In the genomic region with DNA sequence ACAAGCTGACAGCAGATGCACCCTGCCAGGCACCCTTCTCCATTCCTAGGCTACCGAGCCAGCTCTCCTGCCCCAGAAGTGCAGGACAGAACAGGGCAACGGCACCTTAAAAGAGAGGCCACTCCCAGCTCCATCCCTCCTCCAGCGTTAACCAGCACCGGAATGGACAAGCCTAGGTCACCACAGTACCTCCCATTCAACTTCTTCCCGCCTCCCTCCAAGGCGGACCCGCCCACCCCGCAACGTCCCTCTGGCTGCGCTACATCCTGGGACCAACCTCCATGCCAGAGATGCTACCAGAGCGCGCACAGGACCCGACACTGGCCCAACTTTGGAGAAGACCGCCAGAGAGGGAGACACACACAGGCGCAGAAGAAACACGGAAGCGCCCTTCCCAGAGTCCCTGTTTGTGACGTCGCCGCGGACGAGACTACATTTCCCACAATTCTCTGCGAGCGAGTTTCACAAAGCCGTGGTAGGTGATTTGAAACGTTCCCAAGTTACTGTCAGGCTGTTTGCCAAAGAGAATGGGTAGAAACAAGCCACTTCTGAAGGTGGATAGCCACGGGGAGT, we compare ENCODE assay signal across 8 mouse cellular contexts. TPM values are rescaled to one million over a fixed set of nuclear protein-coding genes. Genes with fewer than 3 reads are reported as not detected.
A peak's percentile ranks its signal among the peaks of the same experiment; 100 is the strongest.
DNase-seq lines count a peak whose midpoint lies in the region; ATAC-seq and TF ChIP-seq lines count a peak whose summit lies in the region.

A gene (minus strand): TSS at position 385 of the 573 bp plus-strand sequence.

- under 1% methylated on average over 27 of the region's 27 CpGs for WGBS in cerebellum, adult 2 months
- WGBS in lung, embryonic 16.5 days, result 0% methylated on average over 27 of the region's 27 CpGs

- ATAC-seq in hematopoietic stem cell, adult 5-6 weeks (replicated peaks in 1 of 2; ENCODE audit: insufficient read depth in 1 of 2, low FRiP score in 2 of 2, low TSS enrichment in 1 of 2, low read depth in 1 of 2, poor library complexity in 2 of 2, severe bottlenecking in 2 of 2), result peak; percentile 96 to 97
- peak; percentile 97 for ATAC-seq in lung, embryonic 16.5 days (ENCODE audit: low read depth)

- peak; percentile 37 to 52; a peak in 1 of 4 replicates for TF ChIP-seq POLR2A in MEL (IDR thresholded peaks at IDR 0.05; ENCODE audit: control insufficient read depth in 1 of 2, insufficient read depth in 1 of 2, low read depth in 1 of 2, low read length in 2 of 2, poor library complexity in 1 of 2)
- TF ChIP-seq POLR2A in cerebellum, adult 2 months (IDR thresholded peaks at IDR 0.05; ENCODE audit: borderline replicate concordance, insufficient read depth, low read length), result peak; percentile 53; the same call in 1 of the 2 replicates

- no peaks in the 10 kb centered on the region for H3K79me2 ChIP-seq in MEL (ENCODE audit: control insufficient read depth, insufficient read depth, low read length, poor library complexity)

- peak within 1 kb of the TSS; percentile 84 to 99 for H3K4me3 ChIP-seq in MEL (ENCODE audit: control insufficient read depth in 1 of 2, insufficient read depth in 1 of 2, low read depth in 2 of 2, low read length in 2 of 2)
- peak within 1 kb of the TSS; percentile 91 for H3K4me3 ChIP-seq in cerebellum, adult 2 months (replicated peaks; ENCODE audit: insufficient read depth, low read depth, low read length)
- peak within 1 kb of the TSS; percentile 80 for H3K4me3 ChIP-seq in lung, embryonic 16.5 days (ENCODE audit: low read length)

- peaks cover 0 to 3% of the 10 kb centered on the region in 2 experiments; a peak in 1 of 4 replicates for H3K36me3 ChIP-seq in MEL (ENCODE audit: control insufficient read depth in 1 of 2, insufficient read depth in 2 of 2, low read length in 2 of 2)
- H3K36me3 ChIP-seq in lung, embryonic 16.5 days (ENCODE audit: control insufficient read depth, insufficient read depth, low read length), result no peaks in the 10 kb centered on the region

- H3K27me3 ChIP-seq in MEL (ENCODE audit: control insufficient read depth in 1 of 2, insufficient read depth in 2 of 2, low read length in 2 of 2), result no peaks in the 10 kb centered on the region
- H3K27me3 ChIP-seq in cerebellum, adult 2 months (ENCODE audit: control insufficient read depth, insufficient read depth, low read length), result no peaks in the 10 kb centered on the region
- H3K27me3 ChIP-seq in lung, embryonic 16.5 days (ENCODE audit: control insufficient read depth, insufficient read depth, low read depth, low read length), result no peaks in the 10 kb centered on the region

- DNase-seq in MEL (ENCODE audit: low read depth, low spot score), result peak; percentile 96
- peak; percentile 94 for DNase-seq in cerebellum, adult 2 months
- DNase-seq in forelimb bud, embryonic 11.5 days (ENCODE audit: low read depth, low spot score), result peak; percentile 93
- peak; percentile 93 for DNase-seq in layer of hippocampus, adult 9-10 months (ENCODE audit: low spot score)
- DNase-seq in ovary, postnatal 10 days (ENCODE audit: low spot score), result peak; percentile 75
- peak; percentile 74 to 82 for DNase-seq in thymus, postnatal 10 days (ENCODE audit: low spot score in 2 of 2)

- H3K9ac ChIP-seq in MEL (ENCODE audit: control insufficient read depth, low read depth, low read length, poor library complexity, severe bottlenecking), result peak within 1 kb of the TSS; percentile 78
- peak within 1 kb of the TSS; percentile 75 for H3K9ac ChIP-seq in lung, embryonic 16.5 days (ENCODE audit: low read length)

- peaks cover 0 to 5% of the 10 kb centered on the region in 2 experiments; a peak in 1 of 4 replicates for H3K4me1 ChIP-seq in MEL (ENCODE audit: control insufficient read depth in 1 of 2, insufficient read depth in 2 of 2, low read length in 2 of 2)
- H3K4me1 ChIP-seq in cerebellum, adult 2 months (ENCODE audit: control insufficient read depth, insufficient read depth, low read length), result no peaks in the 10 kb centered on the region
- peaks cover 3% of the 10 kb centered on the region; the same call in 1 of the 2 replicates for H3K4me1 ChIP-seq in lung, embryonic 16.5 days (replicated peaks; ENCODE audit: control insufficient read depth, insufficient read depth, low read length)

- TF ChIP-seq CTCF in MEL (IDR thresholded peaks at IDR 0.05 in 2 of 3, conservative IDR thresholded peaks at IDR 0.05 in 1 of 3; ENCODE audit: control insufficient read depth in 1 of 3, insufficient read depth in 1 of 3, low read depth in 2 of 3, low read length in 3 of 3, poor library complexity in 1 of 3, severe bottlenecking in 1 of 3), result no peak; a peak in 1 of 6 replicates
- TF ChIP-seq CTCF in cerebellum, adult 2 months (IDR thresholded peaks at IDR 0.05; ENCODE audit: borderline replicate concordance, insufficient read depth, low read depth, low read length), result no peak

- H3K4me2 ChIP-seq in lung, embryonic 16.5 days (ENCODE audit: low read depth, low read length), result peak within 1 kb of the TSS; percentile 62

- peak within 1 kb of the TSS; percentile 80 for H3K27ac ChIP-seq in MEL (ENCODE audit: control insufficient read depth, low read depth, low read length)
- H3K27ac ChIP-seq in cerebellum, adult 2 months (ENCODE audit: insufficient read depth, low read length), result peak within 1 kb of the TSS; percentile 35; the same call in 1 of the 2 replicates
- peak within 1 kb of the TSS; percentile 92 for H3K27ac ChIP-seq in lung, embryonic 16.5 days (ENCODE audit: low read length)

- TF ChIP-seq RAD21 in MEL (IDR thresholded peaks at IDR 0.05; ENCODE audit: low read depth, low read length), result no peak

- H3K9me3 ChIP-seq in MEL (replicated peaks; ENCODE audit: insufficient read depth, low read length), result no peaks in the 10 kb centered on the region
- H3K9me3 ChIP-seq in lung, embryonic 16.5 days (ENCODE audit: control insufficient read depth, low read length), result 0 out of 2 replicates have a peak, but pooled peaks cover 4% of the 10 kb centered on the region

- 0 out of 4 replicates have a peak, but pooled peaks of 1 of the 2 experiments have one; percentile 25 for TF ChIP-seq EP300 in MEL (IDR thresholded peaks at IDR 0.05; ENCODE audit: low read depth in 1 of 2, low read length in 2 of 2)

TF ChIP-seq in MEL, 35 proteins besides CTCF, POLR2A, EP300 and RAD21:
- TF ChIP-seq RCOR1 (IDR thresholded peaks at IDR 0.05; ENCODE audit: low read depth, low read length), result no peak
- 0 out of 2 replicates have a peak, but pooled peaks have one; percentile 17 for TF ChIP-seq TCF12 (IDR thresholded peaks at IDR 0.05; ENCODE audit: low read depth, low read length)
- no peak for TF ChIP-seq GABPA (IDR thresholded peaks at IDR 0.05; ENCODE audit: low read depth, low read length)
- no peak for TF ChIP-seq MYB (IDR thresholded peaks at IDR 0.05; ENCODE audit: low read depth, low read length)
- no peak for TF ChIP-seq ZC3H11A (IDR thresholded peaks at IDR 0.05; ENCODE audit: low read depth, low read length)
- TF ChIP-seq MXI1 (IDR thresholded peaks at IDR 0.05; ENCODE audit: low read depth, low read length), result peak; percentile 88
- TF ChIP-seq ELF1 (IDR thresholded peaks at IDR 0.05; ENCODE audit: low read depth, low read length), result peak; percentile 93
- TF ChIP-seq ZKSCAN1 (IDR thresholded peaks at IDR 0.05; ENCODE audit: low read depth, low read length), result 0 out of 2 replicates have a peak, but pooled peaks have one; percentile 19
- TF ChIP-seq CHD1 (IDR thresholded peaks at IDR 0.05; ENCODE audit: low read depth, low read length), result no peak
- peak; percentile 56; the same call in 1 of the 2 replicates for TF ChIP-seq NRF1 (IDR thresholded peaks at IDR 0.05; ENCODE audit: insufficient read depth, low read depth, low read length, poor library complexity, severe bottlenecking)
- peak; percentile 93 for TF ChIP-seq SIN3A (IDR thresholded peaks at IDR 0.05; ENCODE audit: low read length)
- peak; percentile 98 for TF ChIP-seq HCFC1 (IDR thresholded peaks at IDR 0.05; ENCODE audit: low read depth, low read length)
- TF ChIP-seq POLR2AphosphoS2 (IDR thresholded peaks at IDR 0.05; ENCODE audit: low read length), result peak; percentile 28; the same call in 1 of the 2 replicates
- TF ChIP-seq UBTF (IDR thresholded peaks at IDR 0.05; ENCODE audit: borderline replicate concordance, insufficient read depth, low read depth, low read length), result no peak
- TF ChIP-seq MAX (IDR thresholded peaks at IDR 0.05; ENCODE audit: low read length), result peak; percentile 69; the same call in 1 of the 2 replicates
- peak; percentile 48 for TF ChIP-seq ETS1 (IDR thresholded peaks at IDR 0.05; ENCODE audit: low read depth, low read length)
- TF ChIP-seq NELFE (IDR thresholded peaks at IDR 0.05; ENCODE audit: low read depth, low read length), result peak; percentile 37
- TF ChIP-seq KAT2A (conservative IDR thresholded peaks at IDR 0.05; ENCODE audit: low read depth, low read length), result peak; percentile 82
- TF ChIP-seq MAZ (IDR thresholded peaks at IDR 0.05; ENCODE audit: low read depth, low read length), result no peak
- no peak for TF ChIP-seq USF2 (IDR thresholded peaks at IDR 0.05; ENCODE audit: borderline replicate concordance in 1 of 2, insufficient read depth in 1 of 2, low read depth in 1 of 2, low read length in 2 of 2)
- peak; percentile 42; the same call in 1 of the 2 replicates for TF ChIP-seq CHD2 (IDR thresholded peaks at IDR 0.05; ENCODE audit: low read length)
TF ChIP-seq in MEL: peak in this region for 13.

RNA-seq across cellular contexts. Expression of the gene that starts here (rescaled TPM):
- total RNA-seq in MEL (2012; rRNA removed), result 0.69 and 0.85 TPM in 2 replicates
- under 1 TPM in 1 of 2 experiments, not detected in 1; 0.47 TPM for polyA plus RNA-seq in MEL (2012; ENCODE audit: insufficient read depth in 1 of 2, insufficient read length in 2 of 2, low read depth in 1 of 2, low replicate concordance in 2 of 2, missing spikeins in 1 of 2)
- polyA plus RNA-seq in cerebellum, adult 2 months (2012; rRNA removed), result 2.9 and 3.6 TPM in 2 replicates
- total RNA-seq in hematopoietic stem cell, adult 5-6 weeks (2017), result 5.5 and 8.1 TPM in 2 replicates
- polyA plus RNA-seq in lung, embryonic 16.5 days (2015; fragmentation: Nextera tagmentation; extraction: Ambion mirVana), result 4.9 and 5.1 TPM in 2 replicates

Comparison
In these comparisons a context has a peak if more than half of its experiments do, and no peak if none do; other contexts are left out.
1. Peak in every context shown above with its lines: DNase-seq, ATAC-seq, H3K4me3 ChIP-seq and H3K27ac ChIP-seq.
2. Peak in DNase-seq, H3K4me3 ChIP-seq, H3K27ac ChIP-seq and H3K9ac ChIP-seq in MEL; RNA of the gene not detected or under 1 TPM.
3. H3K27ac ChIP-seq: peak in every context shown above with its lines; median percentile 92 in lung, embryonic 16.5 days; 80 in MEL; 35 in cerebellum, adult 2 months.